Mouse (Mus musculus) limb, embryonic 14.5 days (tissue): ENCODE measurements around the gene Fkbp7. TPM values are rescaled to one million over a fixed set of nuclear protein-coding genes. Genes with fewer than 3 reads are reported as not detected.

Experiments used
- ATAC-seq: fragments of 200-750 bp; cut with Nextera tagmentation; 2 replicates; pipeline ENCODE4 v1.8.0; 2017; ENCODE audit warnings: low read depth, moderate number of reproducible peaks, moderate TSS enrichment; ENCODE audit not compliant: low FRiP score
- DNase-seq: peaks from one replicate; pipeline ENCODE4 v3.0.0-alpha.2; 2015; ENCODE audit warnings: low spot score
- H3K27ac ChIP-seq: fragments of 300-500 bp; sonication (generic); replicated peaks from 2 replicates; pipeline ENCODE4 v1.5.1; 2014; ENCODE audit warnings: low read depth, mild to moderate bottlenecking, low read length, moderate library complexity, mixed read lengths
- H3K27me3 ChIP-seq: fragments of 300-500 bp; sonication (generic); 2 replicates; pipeline ENCODE4 v1.6.1; 2014; ENCODE audit warnings: low read length, mixed read lengths; ENCODE audit not compliant: control insufficient read depth, insufficient read depth
- H3K36me3 ChIP-seq: fragments of 300-500 bp; sonication (generic); 2 replicates; pipeline ENCODE4 v1.6.1; 2014; ENCODE audit warnings: mild to moderate bottlenecking, low read length, moderate library complexity, mixed read lengths; ENCODE audit not compliant: control insufficient read depth, insufficient read depth
- H3K4me1 ChIP-seq: fragments of 300-500 bp; sonication (generic); 2 replicates; pipeline ENCODE4 v1.6.1; 2014; ENCODE audit warnings: antibody characterized with exemption, low read length, mixed read lengths; ENCODE audit not compliant: control insufficient read depth, insufficient read depth
- H3K4me2 ChIP-seq: fragments of 300-500 bp; sonication (generic); replicated peaks from 2 replicates; pipeline ENCODE4 v1.6.1; 2014; ENCODE audit warnings: low read depth, mild to moderate bottlenecking, low read length, moderate library complexity; ENCODE audit not compliant: severe bottlenecking
- H3K4me3 ChIP-seq: fragments of 300-500 bp; sonication (generic); replicated peaks from 2 replicates; pipeline ENCODE4 v1.5.1; 2014; ENCODE audit warnings: low read length
- H3K9ac ChIP-seq: fragments of 300-500 bp; sonication (generic); 2 replicates; pipeline ENCODE4 v1.6.1; 2014; ENCODE audit warnings: mild to moderate bottlenecking, low read depth, low read length, moderate library complexity; ENCODE audit not compliant: severe bottlenecking
- H3K9me3 ChIP-seq: fragments of 300-500 bp; sonication (generic); 2 replicates; pipeline ENCODE4 v1.6.1; 2016; ENCODE audit warnings: low read length; ENCODE audit not compliant: control insufficient read depth
- POLR2A ChIP-seq: fragments of 200-500 bp; IDR thresholded peaks from 2 replicates; pipeline ENCODE4 v1.8.0; 2012; ENCODE audit warnings: inconsistent platforms, mild to moderate bottlenecking, moderate library complexity, borderline replicate concordance; ENCODE audit not compliant: insufficient read depth, insufficient read length; ENCODE audit errors: extremely low read depth
- WGBS: fragments of 180-500 bp; shearing (Covaris S2); extraction: QIAGEN DNeasy Blood & Tissue Kit; methylation state at CpG from one replicate; pipeline ENCODE4 v1.1.7; 2014; 5-methylcytosine and 5-hydroxymethylcytosine counted together
- polyA plus RNA-seq, 2 experiments: library from polyadenylated mRNA; depleted of rRNA in 1 of 2; stranded (reverse) in 1 of 2; unstranded in 1 of 2; fragments of >200 nt; fragmentation: Nextera tagmentation in 1 of 2; extraction: Ambion mirVana in 1 of 2; gene quantifications; 2 replicates each; pipeline versions ENCODE4 v1.2.1 to v1.2.3; 2012 to 2014

Gene Fkbp7
- polyA plus RNA-seq, 2 experiments = 102 to 151 TPM

GRCm38 (mm10) chr2:76674725-76675427 lies 2.0 kb upstream of the Fkbp7 start, which contains the start of gene Plekha3:
Plekha3 (plus strand) TSS chr2:76675281.
- peak; percentile 72 for ATAC-seq
- H3K9me3 ChIP-seq = no peaks in the 10 kb centered on the region
- peak within 1 kb of the TSS; percentile 66 for H3K4me2 ChIP-seq
- H3K9ac ChIP-seq = peak within 1 kb of the TSS; percentile 89
- no peaks in the 10 kb centered on the region for H3K27me3 ChIP-seq
- peaks cover 19% of the 10 kb centered on the region for H3K4me1 ChIP-seq
- peak; percentile 74 for DNase-seq
- peak; percentile 76; the same call in 1 of the 2 replicates for TF ChIP-seq POLR2A
- H3K27ac ChIP-seq = peak within 1 kb of the TSS; percentile 76
- peak within 1 kb of the TSS; percentile 80 for H3K4me3 ChIP-seq
- WGBS = 8% methylated on average over 25 of the region's 52 CpGs
- peaks cover 8% of the 10 kb centered on the region for H3K36me3 ChIP-seq

- DNase-seq (no peak), ATAC-seq (no peak)
- Histone ChIP-seq H3K9ac (no peak overlapping the region), H3K4me1 (peaks cover 19% of the 10 kb centered on the region), H3K4me3 (peak overlapping the region; percentile 43), H3K4me2 (peak overlapping the region; percentile 53), H3K27ac (no peak overlapping the region; the same call in 1 of the 2 replicates), H3K36me3 (peaks cover 13% of the 10 kb centered on the region), H3K27me3 (no peaks in the 10 kb centered on the region), H3K9me3 (no peaks in the 10 kb centered on the region)
- WGBS = 44% methylated on average over 7 of the region's 7 CpGs
- no peak for TF ChIP-seq POLR2A
Measured at GRCm38 (mm10) chr2:76673472-76674081, 661 bp upstream of the Fkbp7 start.

- Histone ChIP-seq H3K9me3 (no peaks in the 10 kb centered on the region), H3K9ac (peak overlapping the region; percentile 67), H3K27ac (peak overlapping the region; percentile 75), H3K4me1 (peaks cover 19% of the 10 kb centered on the region), H3K36me3 (peaks cover 16% of the 10 kb centered on the region), H3K27me3 (no peaks in the 10 kb centered on the region), H3K4me3 (peak overlapping the region; percentile 43), H3K4me2 (peak overlapping the region; percentile 53)
- TF ChIP-seq POLR2A = no peak
- DNase-seq (no peak), ATAC-seq (no peak)
- 19% methylated on average over 9 of the region's 9 CpGs for WGBS
Measured at GRCm38 (mm10) chr2:76672134-76672745, 676 bp downstream of the Fkbp7 start.

DNA sequence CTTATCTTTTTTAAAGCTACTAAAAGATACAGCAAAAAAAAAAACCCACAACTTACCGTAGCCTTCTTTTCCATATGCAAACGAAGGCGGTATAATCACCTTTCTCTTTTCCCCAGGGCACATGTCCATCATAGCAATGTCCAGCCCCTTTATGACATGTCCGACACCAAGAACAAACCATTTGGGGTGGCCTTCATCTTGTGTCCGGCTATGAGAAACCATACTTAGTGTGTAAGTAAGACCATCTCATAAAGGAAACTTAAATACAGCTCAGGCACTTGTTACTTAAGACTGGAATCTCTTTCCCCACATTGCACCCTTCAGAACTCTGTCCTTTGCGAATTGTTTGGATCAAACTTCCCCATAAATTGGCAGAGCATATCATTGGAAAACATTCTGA lies 1.3 kb downstream of the Fkbp7 start:
- peak overlapping the region; percentile 43 for H3K4me3 ChIP-seq
- no peak overlapping the region for H3K27ac ChIP-seq
- no peaks in the 10 kb centered on the region for H3K9me3 ChIP-seq
- H3K9ac ChIP-seq = peak overlapping the region; percentile 67
- H3K4me2 ChIP-seq = peak overlapping the region; percentile 53
- WGBS = 86% methylated on average over 6 of the region's 6 CpGs
- DNase-seq = no peak
- no peaks in the 10 kb centered on the region for H3K27me3 ChIP-seq
- ATAC-seq = no peak
- H3K4me1 ChIP-seq = peaks cover 15% of the 10 kb centered on the region
- H3K36me3 ChIP-seq = peaks cover 19% of the 10 kb centered on the region
- no peak for TF ChIP-seq POLR2A

DNA sequence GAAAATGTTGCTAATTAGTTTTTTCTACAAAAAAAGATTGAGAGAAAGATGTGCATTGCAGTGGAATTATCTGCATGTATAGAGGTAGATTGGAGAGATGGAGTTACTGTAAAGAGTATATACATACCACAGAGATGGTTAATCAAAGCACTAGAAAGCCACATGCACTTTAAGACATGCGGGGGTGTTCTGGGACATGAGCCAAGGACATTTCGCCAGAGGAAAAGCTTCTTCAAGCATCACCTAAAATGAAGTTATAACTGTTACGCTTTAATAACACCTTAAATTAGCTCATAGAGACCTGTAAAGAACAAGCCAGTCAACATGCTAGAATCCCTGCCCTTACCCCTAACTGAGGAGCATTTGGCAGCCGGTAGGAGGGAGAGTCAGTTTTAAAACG lies 5.7 kb downstream of the Fkbp7 start:
- Histone ChIP-seq H3K9ac (no peak overlapping the region), H3K27ac (no peak overlapping the region), H3K4me1 (peaks cover 8% of the 10 kb centered on the region), H3K36me3 (peaks cover 53% of the 10 kb centered on the region), H3K4me3 (no peak overlapping the region), H3K27me3 (no peaks in the 10 kb centered on the region), H3K9me3 (no peaks in the 10 kb centered on the region), H3K4me2 (no peak overlapping the region)
- ATAC-seq (no peak), DNase-seq (no peak)
- WGBS = 67% methylated on average over 5 of the region's 5 CpGs
- TF ChIP-seq POLR2A = no peak
